Mouse (Mus musculus) liver (tissue): ENCODE data around the gene Stox2.
A peak's percentile ranks its signal among the peaks of the same experiment; 100 is the strongest.

Source experiments
- DNase-seq: peaks from one replicate; pipeline ENCODE4 v3.0.0-alpha.2; 2020; ENCODE audit warnings: mixed read lengths

Gene Stox2

GRCm38 (mm10) chr8:47404852-47405251, 41.3 kb downstream of the Stox2 start:
- no peak for DNase-seq

DNA sequence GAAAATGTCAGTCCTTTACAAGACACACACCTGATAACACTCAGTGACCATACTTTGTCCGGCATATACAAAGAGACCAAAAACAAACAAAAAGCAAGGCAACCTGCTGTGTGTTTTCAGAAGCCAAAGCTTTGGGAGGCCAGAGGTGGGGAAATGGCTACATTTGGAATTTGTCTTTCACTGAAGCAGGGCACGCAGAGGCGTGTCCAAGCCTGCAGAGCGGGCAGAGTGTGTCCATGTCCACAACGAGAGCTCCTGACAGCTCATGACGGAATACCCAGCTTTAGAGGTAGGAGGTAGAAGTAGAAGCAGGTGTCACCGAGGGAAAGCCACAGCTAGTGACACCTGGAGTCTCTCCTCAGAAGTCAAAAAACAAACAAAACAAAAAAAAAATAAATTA, 53.2 kb downstream of the Stox2 start:
- DNase-seq = no peak

DNA sequence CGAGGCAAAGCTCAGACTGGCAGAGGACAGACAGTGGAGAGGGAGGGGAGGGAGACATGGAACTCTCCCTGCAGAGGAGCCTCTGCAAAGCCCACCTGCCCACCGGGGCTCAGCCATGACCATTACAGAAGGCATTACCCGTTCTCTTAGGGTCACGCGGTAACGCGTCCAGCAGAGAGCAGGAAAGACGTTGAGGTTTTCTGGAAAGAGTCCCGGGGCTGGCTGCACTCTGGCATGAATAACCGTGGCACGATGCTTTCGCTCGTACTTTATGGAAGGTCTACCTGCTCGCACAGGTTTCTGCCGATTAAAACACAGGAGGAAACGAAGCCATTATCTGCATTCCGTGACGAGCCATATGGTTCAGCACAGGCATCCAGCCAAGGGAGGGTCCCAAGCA, 53.9 kb downstream of the Stox2 start:
- DNase-seq = no peak

DNA sequence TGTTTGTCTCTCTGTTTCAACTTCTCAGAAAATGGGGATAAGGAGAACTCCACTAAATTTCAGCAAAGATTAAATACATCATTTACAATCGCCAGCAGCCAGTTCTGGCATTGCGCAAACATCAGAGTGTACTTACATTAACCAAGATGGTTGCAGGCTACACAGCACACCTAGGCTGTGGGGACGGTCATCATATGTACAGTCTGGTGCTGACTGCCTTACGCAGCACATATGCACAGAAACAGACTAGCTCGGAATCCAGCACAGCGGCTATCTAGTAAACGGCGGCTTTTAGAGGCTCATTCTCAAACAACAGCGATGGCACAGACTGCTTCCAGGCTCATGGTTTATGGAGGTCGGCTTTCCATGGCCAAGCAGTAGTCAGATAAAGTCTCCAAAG, 54.3 kb downstream of the Stox2 start:
- DNase-seq = no peak

- DNase-seq = no peak
Measured at GRCm38 (mm10) chr8:47389430-47389829, 56.7 kb downstream of the Stox2 start.

DNA sequence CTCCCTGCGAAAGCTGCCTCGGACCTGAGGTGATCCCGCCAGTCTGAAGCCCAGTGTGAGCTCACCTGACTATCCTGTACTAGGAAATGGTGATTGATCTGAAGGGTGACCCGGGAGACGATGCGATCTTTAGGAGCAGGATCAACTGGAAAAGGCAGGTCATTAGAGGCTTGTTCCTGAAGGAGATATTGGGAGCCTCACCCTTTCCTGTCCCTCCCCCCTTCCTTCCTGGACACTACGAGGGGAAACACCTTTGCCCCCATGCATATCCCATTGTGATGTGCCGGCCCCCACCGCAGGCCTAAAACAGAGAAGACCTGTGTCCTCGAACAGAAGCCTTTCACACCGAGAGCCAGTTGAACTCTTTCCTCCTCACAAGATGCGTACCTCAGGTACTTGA, 58.0 kb downstream of the Stox2 start:
- DNase-seq = no peak

DNA sequence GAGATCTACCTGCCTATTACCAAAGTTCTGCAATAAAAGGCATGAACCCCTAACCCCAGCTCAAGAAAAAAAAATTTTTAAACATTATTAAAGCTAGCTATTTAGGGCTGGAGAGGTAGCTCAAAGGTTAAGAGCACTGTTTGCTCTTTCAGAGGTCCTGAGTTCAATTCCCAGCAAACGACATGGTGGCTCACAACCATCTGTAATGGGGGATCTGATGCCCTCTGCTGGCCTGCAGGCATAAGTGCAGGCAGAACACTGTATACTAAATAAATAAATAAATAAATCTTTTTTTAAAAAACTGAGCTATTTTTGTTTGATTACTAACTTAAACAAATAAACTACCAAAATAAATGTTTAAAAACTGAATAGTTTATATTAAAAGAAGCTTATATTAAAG, 60.4 kb downstream of the Stox2 start:
- DNase-seq = no peak

DNA sequence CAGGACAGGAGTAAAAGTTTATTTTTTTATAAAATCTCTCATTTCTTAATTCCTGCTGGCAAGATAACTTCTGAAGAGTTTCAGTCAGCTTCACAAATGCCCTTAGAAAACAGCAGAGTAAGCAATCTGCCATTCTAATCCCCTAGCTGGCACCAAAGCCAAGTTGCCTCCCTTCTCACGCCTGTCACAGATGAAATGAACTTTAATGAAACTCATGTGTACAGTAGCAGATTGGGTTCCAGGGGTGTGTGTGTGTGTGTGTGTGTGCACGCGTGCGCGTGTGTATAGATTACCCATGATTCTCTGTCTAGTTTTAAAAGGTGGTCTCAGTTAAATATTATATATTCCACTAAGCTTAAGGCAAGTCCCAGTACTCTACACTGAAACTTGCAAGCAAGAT, 62.0 kb downstream of the Stox2 start:
- no peak for DNase-seq

GRCm38 (mm10) chr8:47383632-47384031, 62.5 kb downstream of the Stox2 start:
- DNase-seq = no peak

DNA sequence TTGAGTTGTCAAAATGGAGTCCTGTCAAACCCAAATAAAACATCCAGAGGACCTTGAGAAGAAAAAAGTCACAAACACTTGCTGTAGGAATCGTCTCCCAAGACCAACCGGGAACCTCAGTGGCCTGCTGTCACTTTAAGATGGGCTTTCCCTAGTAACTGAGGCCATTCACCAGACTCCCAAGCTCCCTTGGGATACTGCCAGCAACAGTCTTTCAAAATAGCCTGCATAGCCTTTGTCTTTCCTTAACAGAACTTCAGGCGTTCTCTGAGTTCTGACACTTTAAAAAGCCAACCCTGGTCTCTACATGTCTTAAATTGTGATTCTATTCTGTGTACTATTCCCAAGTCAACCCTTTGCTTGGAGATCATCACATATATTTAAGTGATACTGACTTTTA, 64.9 kb downstream of the Stox2 start:
- DNase-seq = no peak

DNA sequence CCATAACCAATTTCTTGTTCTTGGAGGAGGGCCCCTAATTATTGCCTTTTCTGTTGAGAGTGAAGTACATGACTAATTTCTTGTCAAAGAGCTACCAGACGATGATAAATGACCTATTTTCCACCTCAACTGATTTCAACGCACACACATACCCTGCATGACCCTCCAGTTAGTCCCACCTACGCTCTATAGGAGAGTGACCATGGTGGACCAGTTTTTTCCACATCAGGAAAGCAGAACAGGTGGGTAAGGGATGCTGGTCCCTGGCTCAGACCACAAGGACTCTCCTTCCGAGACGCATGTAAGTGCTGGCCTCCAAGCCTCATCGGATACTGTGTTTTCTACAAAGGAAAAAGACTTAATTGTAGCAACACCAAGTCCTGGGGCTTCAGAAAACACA, 65.4 kb downstream of the Stox2 start:
- no peak for DNase-seq

GRCm38 (mm10) chr8:47380075-47380474, 66.1 kb downstream of the Stox2 start:
- no peak for DNase-seq

- DNase-seq = no peak
Measured at GRCm38 (mm10) chr8:47376651-47377050, 69.5 kb downstream of the Stox2 start.

DNA sequence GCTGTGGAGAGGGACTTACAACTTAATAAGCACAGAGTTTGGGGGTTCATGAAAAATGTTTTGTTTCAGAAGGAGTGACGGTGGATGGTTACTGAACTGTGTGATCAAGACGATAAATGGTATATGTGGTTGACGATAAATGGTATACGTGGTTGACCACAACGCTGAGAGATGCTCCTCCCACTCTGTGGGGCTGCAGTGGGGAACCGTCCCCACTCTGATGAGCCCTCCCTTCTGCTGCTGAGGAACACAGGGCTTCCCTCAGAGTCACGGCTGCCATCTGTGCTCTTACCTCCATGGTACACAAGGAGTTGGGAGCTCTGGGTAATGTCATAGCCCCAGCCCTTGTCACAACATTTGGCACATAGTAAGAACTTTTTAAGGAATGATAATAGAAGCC, 72.4 kb downstream of the Stox2 start:
- DNase-seq = no peak

GRCm38 (mm10) chr8:47371539-47371938, 74.6 kb downstream of the Stox2 start:
- no peak for DNase-seq

- DNase-seq = no peak
Measured at GRCm38 (mm10) chr8:47371081-47371480, 75.1 kb downstream of the Stox2 start.

GRCm38 (mm10) chr8:47370421-47371080, 75.6 kb downstream of the Stox2 start:
- DNase-seq = peak; percentile 74

DNA sequence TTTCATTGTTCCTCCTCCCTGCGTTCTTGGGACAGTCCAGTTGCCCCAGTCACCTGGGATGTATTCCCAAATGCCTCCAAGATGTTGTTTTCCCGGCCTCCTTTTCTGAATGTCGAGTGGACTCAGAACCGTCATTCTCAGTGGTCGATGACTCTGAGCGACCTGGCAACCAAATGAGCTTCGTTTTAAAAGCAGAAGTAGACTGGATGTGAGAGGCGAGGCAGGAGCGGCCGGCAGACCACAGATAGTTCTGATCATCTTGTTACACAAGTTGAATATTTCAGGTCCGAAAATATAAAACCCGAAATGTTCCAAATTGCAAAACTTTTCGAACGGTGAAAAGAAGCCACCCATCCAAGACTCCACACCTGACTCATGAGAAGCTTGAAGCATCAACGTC, 76.2 kb downstream of the Stox2 start:
- no peak for DNase-seq

DNA sequence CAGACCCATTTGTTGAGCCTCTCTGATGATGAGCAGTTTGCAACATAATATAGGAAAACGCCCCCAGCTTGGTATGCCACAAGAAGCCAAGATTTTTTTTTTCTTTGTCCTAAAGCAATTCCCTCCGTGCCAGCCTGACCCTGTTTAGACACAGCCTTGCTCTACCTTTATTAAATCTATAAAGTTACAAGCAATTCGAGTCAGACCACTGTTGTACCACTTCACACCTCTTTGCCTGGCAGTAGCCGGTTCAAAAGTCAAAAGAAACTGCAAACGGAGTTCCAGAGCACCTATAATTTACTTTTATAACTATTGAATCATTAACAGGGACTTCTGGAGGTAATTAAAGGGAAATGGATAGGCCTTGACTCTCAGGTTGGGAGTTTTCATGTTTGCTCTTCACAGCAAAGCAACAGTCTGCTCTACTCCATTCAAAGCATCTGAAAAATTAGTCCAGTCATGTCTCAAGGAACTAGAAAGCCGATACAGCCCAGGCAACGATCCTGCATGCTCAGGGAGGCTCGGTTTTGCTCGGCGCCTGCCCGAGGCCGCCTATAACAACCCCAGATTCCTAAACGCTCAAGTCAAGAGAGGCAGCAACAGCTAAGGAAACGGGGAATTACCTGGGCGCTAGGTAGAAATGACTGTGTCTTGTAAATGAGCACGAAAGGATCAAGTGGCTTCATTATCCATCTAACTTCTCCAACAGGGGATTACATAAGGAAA, 77.0 kb downstream of the Stox2 start:
- no peak for DNase-seq

DNA sequence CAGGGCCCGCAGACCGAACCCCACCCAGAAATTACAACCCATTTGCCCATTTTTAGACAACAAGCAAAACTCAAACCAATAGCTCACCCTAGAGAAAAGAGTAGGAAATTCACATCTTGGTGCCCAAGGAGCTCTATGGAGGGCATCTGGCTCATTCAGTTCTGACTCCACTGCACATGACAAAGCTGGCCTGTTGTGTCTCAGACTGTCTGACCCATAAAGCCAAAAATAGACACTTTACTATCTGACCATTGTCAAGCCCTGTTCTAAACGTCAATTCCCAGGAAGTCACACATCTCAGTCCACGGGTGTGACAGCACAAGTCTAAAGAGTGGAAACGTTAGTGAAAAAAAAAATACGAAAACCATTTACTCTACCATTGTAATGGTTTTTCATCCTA, 79.1 kb downstream of the Stox2 start:
- no peak for DNase-seq

GRCm38 (mm10) chr8:47363271-47363670, 82.9 kb downstream of the Stox2 start:
- DNase-seq = peak; percentile 34

GRCm38 (mm10) chr8:47355340-47355906, 90.7 kb downstream of the Stox2 start:
- DNase-seq = no peak

DNA sequence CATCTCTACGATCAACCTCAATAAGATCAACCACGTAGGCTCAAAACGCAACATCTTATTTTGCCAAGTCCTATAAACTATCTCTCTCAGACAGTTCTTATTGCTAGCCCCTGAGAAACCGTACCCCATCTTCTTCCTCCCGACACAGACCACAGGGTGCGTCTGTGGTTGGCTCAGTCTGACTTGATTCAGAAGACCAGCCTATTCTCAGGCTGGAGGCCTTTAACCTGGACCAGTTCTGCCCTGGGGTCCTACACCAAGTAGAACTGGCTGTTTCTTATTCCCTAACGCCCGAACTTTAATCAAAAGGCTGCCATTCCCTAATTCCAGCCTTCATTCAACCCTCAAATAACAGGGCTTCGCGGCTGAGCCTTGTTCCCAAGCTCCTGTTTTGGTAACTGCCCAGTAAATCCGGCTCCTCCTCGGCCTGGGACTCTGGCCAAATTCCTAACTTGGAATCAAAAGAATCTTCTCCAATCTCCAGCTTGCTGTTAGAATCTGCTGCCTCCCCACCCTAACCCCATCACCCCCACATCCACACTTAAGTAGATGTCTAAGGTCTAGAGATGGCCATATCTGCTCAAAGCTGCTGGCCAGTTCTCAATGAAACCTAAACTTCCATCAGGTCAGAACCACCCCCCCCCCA, 91.5 kb downstream of the Stox2 start:
- no peak for DNase-seq
